Mouse (Mus musculus) left cerebral cortex, adult 8-10 months (tissue): ENCODE measurements around the gene Pga5. TPM values are rescaled to one million over a fixed set of nuclear protein-coding genes. Genes with fewer than 3 reads are reported as not detected.

Source experiments
- DNase-seq, 2 experiments: peaks; one replicate each; pipeline ENCODE4 v3.0.0; 2022; ENCODE audit warnings: low spot score in 2 of 2
- total RNA-seq, 4 experiments: library from RNA; stranded (reverse); gene quantifications; 2 replicates each; pipeline ENCODE4 v1.2.4; 2022

The Pga5 gene
- total RNA-seq, 4 experiments from 2014 or later, result not detected

GRCm38 (mm10) chr19:10671319-10671718, 6.6 kb downstream of the Pga5 start:
- no peak for DNase-seq

- DNase-seq, result peak in 1 of 2 experiments; percentile 65
Measured at GRCm38 (mm10) chr19:10665499-10665898, 12.4 kb downstream of the Pga5 start.

GRCm38 (mm10) chr19:10665093-10665492, 12.8 kb downstream of the Pga5 start:
- DNase-seq, result no peak

GRCm38 (mm10) chr19:10662665-10663064, 15.2 kb downstream of the Pga5 start:
- DNase-seq, result no peak

- DNase-seq, result no peak
Measured at GRCm38 (mm10) chr19:10661919-10662318, 16.0 kb downstream of the Pga5 start.

- DNase-seq, result no peak
Measured at GRCm38 (mm10) chr19:10661373-10661772, 16.5 kb downstream of the Pga5 start.

- DNase-seq, result no peak
Measured at GRCm38 (mm10) chr19:10658406-10658805, 19.5 kb downstream of the Pga5 start.

GRCm38 (mm10) chr19:10657742-10658141, 20.1 kb downstream of the Pga5 start:
- no peak for DNase-seq

GRCm38 (mm10) chr19:10656058-10656457, 21.8 kb downstream of the Pga5 start:
- no peak for DNase-seq

- DNase-seq, result no peak
Measured at GRCm38 (mm10) chr19:10648156-10648555, 29.7 kb downstream of the Pga5 start.

GRCm38 (mm10) chr19:10645616-10646015, 32.3 kb downstream of the Pga5 start:
- DNase-seq, result no peak

GRCm38 (mm10) chr19:10640589-10641378, 37.1 kb downstream of the Pga5 start:
- DNase-seq, result no peak

- DNase-seq, result no peak
Measured at GRCm38 (mm10) chr19:10640080-10640479, 37.8 kb downstream of the Pga5 start.

- no peak for DNase-seq
Measured at GRCm38 (mm10) chr19:10637840-10638239, 40.0 kb downstream of the Pga5 start.

GRCm38 (mm10) chr19:10634872-10635318, 43.0 kb downstream of the Pga5 start:
- DNase-seq, result peak; percentile 21 to 52

- DNase-seq, result peak; percentile 12 to 21
Measured at GRCm38 (mm10) chr19:10634106-10634871, 43.6 kb downstream of the Pga5 start, which contains the start of gene Vwce. Vwce (plus strand) TSS chr19:10634213.

Other genes starting within 250 kb of the Pga5 start
- gene Lrrc10b, start 220.6 kb downstream of the Pga5 start, total RNA-seq, result 10 to 100 TPM; 49.9 to 67.8 (median 54.8) TPM
- gene Ppp1r32, start 195.1 kb downstream of the Pga5 start, total RNA-seq, result 1 to 10 TPM; 1.0 to 3.1 (median 1.7) TPM
- gene Cpsf7, start 152.8 kb downstream of the Pga5 start, total RNA-seq, result 10 to 100 TPM; 74.4 to 82.2 (median 78.3) TPM
- gene Sdhaf2, start 151.9 kb downstream of the Pga5 start, total RNA-seq, result 10 to 100 TPM; 47.1 to 55.9 (median 51.2) TPM
- gene Tmem216, start 121.8 kb downstream of the Pga5 start, total RNA-seq, result 10 to 100 TPM; 10.9 to 13.8 (median 12.9) TPM
- gene Cyb561a3, start 100.9 kb downstream of the Pga5 start, total RNA-seq, result 10 to 100 TPM; 12.4 to 13.2 (median 12.8) TPM
- gene Tmem138, start 100.7 kb downstream of the Pga5 start, total RNA-seq, result 10 to 100 TPM; 13.8 to 15.5 (median 14.5) TPM
- gene Ddb1, start 72.7 kb downstream of the Pga5 start, total RNA-seq, result 100 to 1,000 TPM; 181 to 219 (median 206) TPM
- 10 to 100 TPM; 17.4 to 19.9 (median 19.3) TPM for gene Tkfc, start 72.4 kb downstream of the Pga5 start, total RNA-seq
- under 1 TPM; 0.39 to 0.77 (median 0.47) TPM for gene Vwce, start 43.9 kb downstream of the Pga5 start, total RNA-seq
- gene Vps37c, start 10.7 kb upstream of the Pga5 start, total RNA-seq, result 10 to 100 TPM; 17.8 to 23.9 (median 20.9) TPM
- gene Cd5, start 60.9 kb upstream of the Pga5 start, total RNA-seq, result under 1 TPM; 0.13 to 0.51 (median 0.43) TPM
- 1 to 10 TPM; 1.5 to 4.1 (median 2.2) TPM for gene Cd6, start 152.0 kb upstream of the Pga5 start, total RNA-seq
- gene Slc15a3, start 161.7 kb upstream of the Pga5 start, total RNA-seq, result 10 to 100 TPM in 1 of 4 experiments, 1 to 10 TPM in 3; 1.2 to 11.7 (median 3.9) TPM
- 100 to 1,000 TPM; 218 to 239 (median 228) TPM for gene Tmem132a, start 191.9 kb upstream of the Pga5 start, total RNA-seq
- 10 to 100 TPM; 45.0 to 48.1 (median 45.5) TPM for gene Tmem109, start 203.9 kb upstream of the Pga5 start, total RNA-seq
- 100 to 1,000 TPM; 196 to 220 (median 207) TPM for gene Prpf19, start 217.2 kb upstream of the Pga5 start, total RNA-seq
- 1 to 10 TPM in 1 of 4 experiments, under 1 TPM in 1, not detected in 2; 0.19 to 1.5 TPM for gene Zp1, start 242.6 kb upstream of the Pga5 start, total RNA-seq